Mouse (Mus musculus): Measurements from ENCODE around the gene Thsd4.
"Not testable (repeated sequence)": the region's sequence is repeated elsewhere in the genome, so short reads cannot be mapped to it uniquely, and the experiment has no call there.

DNA sequence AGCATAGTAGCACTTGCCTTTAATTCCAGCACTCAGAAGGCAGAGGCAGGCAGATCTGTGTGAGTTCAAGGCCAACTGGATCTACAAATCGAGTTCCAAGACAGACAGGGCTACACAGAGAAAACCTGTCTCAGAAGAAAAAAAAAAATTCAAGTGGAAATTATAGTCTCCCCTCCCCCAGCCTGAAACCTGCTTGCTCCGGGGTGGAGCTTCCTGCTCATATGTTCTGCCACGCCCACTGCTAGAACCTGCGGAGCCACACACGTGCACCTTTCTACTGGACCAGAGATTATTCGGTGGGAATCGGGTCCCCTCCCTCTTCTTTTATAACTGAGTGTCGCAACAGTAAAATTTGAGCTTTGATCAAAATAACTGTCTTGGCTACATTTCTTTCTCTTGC is 586.0 kb downstream of the Thsd4 start:
- not testable (repeated sequence) for TF ChIP-seq CTCF (IDR thresholded peaks at IDR 0.05; ENCODE audit: borderline replicate concordance, control insufficient read depth, extremely low read depth, insufficient read depth, low read length, poor library complexity); POLR2A (IDR thresholded peaks at IDR 0.05; ENCODE audit: control insufficient read depth, extremely low read depth, insufficient read depth, low read length, poor library complexity)
